Mouse (Mus musculus) colon, adult 2 months (tissue): ENCODE results near the gene Olfr827. TPM values are rescaled to one million over a fixed set of nuclear protein-coding genes. Genes with fewer than 3 reads are reported as not detected.

Experiments used
- polyA plus RNA-seq: library from polyadenylated mRNA; depleted of rRNA; stranded (reverse); fragments of >200 nt; gene quantifications from 2 replicates; pipeline ENCODE4 v1.2.3, GENCODE M21; 2012; rRNA removed

Olfr827 gene
- polyA plus RNA-seq = not detected in 2 replicates

DNA sequence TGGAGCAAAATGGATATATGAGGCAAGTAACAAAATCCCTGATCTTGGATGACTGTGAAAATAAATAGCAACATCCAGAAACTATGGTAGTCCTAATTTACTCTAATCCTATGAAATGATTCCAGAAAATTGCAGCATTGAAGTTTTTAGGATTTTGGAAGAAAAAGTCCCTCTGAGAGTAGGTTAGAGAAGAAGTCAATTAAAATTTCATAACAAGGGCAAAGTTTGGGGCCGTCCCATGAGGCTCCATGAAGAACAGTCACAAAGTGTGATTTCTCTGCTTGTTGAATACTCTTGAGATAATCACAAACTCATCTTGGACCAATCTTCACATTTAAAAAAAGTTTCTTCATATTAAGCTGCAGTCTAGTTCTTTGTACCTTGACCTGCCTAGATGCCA, at the start of gene Olfr827:
Gene Olfr827, minus strand, starts transcription at position 101 of the 400 bp plus-strand sequence.

DNA sequence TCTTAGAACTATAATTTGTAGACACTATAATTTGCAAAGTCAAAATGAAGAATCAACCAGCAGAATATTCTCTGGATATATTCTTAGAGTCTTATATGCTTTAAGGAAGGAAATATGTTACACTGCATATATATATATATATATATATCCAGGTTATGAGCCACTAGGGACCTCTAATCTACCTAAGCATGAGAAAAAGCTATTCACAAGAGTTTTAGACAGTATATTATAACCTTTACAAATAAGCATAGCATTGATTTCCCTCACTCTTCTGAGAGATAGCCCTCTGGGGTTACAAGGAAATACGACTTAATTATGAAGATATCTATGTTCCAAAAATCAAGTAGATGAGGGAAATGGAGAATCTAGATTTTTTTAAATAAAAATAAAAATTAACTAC, 30.1 kb downstream of the Olfr827 start, which contains the start of gene Olfr826:
Gene Olfr826, minus strand, starts transcription at position 101 of the 400 bp plus-strand sequence.

DNA sequence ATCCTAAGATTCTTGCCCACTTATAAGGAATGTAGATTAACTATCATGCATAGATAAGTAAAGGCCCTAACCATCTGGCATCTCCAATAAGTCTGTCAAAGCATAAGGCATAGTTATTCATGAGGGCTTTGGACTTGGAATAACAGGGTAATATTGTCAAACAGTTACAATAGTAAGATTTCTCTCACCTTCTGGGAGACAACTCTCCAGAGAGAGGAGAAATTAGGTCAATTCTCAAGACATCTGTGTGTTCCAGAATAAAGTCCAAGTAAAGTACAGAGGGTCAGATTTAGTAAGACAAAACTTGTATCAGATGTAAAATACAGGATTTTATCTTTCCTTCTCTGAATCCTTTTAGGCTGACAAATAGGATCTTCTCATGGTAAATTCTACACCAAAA, 47.5 kb downstream of the Olfr827 start, which contains the start of gene Olfr825:
Gene Olfr825, minus strand, starts transcription at position 101 of the 400 bp plus-strand sequence.

Other genes with a start within 250 kb of the Olfr827 start
- gene Olfr819, start 247.1 kb downstream of the Olfr827 start, polyA plus RNA-seq = not detected in 2 replicates
- not detected in 2 replicates for gene Olfr247, start 238.3 kb downstream of the Olfr827 start, polyA plus RNA-seq
- gene Gm10310, start 229.3 kb downstream of the Olfr827 start, polyA plus RNA-seq = not detected in 2 replicates
- not detected in 2 replicates for gene Olfr820, start 201.8 kb downstream of the Olfr827 start, polyA plus RNA-seq
- not detected in 2 replicates for gene Olfr821, start 184.1 kb downstream of the Olfr827 start, polyA plus RNA-seq
- not detected in 2 replicates for gene Olfr822, start 143.2 kb downstream of the Olfr827 start, polyA plus RNA-seq
- gene Olfr823, start 99.0 kb downstream of the Olfr827 start, polyA plus RNA-seq = not detected in 2 replicates
- gene Olfr824, start 84.4 kb downstream of the Olfr827 start, polyA plus RNA-seq = not detected in 2 replicates
- not detected in 2 replicates for gene Olfr825, start 47.6 kb downstream of the Olfr827 start, polyA plus RNA-seq
- not detected in 2 replicates for gene Olfr826, start 30.2 kb downstream of the Olfr827 start, polyA plus RNA-seq
- gene Neurod4, start 65.8 kb upstream of the Olfr827 start, polyA plus RNA-seq = not detected in 2 replicates
- gene Tespa1, start 108.5 kb upstream of the Olfr827 start, polyA plus RNA-seq = 0.29 and 0.31 TPM in 2 replicates
- not detected in 2 replicates for gene Vmn2r84, start 179.9 kb upstream of the Olfr827 start, polyA plus RNA-seq
- gene Vmn2r85, start 215.3 kb upstream of the Olfr827 start, polyA plus RNA-seq = not detected in 2 replicates
- gene Vmn2r86, start 241.6 kb upstream of the Olfr827 start, polyA plus RNA-seq = not detected in 2 replicates